Mouse (Mus musculus) neural tube, embryonic 10.5 days (tissue): ENCODE measurements around the gene Polr2h.
"Not testable (repeated sequence)": the region's sequence is repeated elsewhere in the genome, so short reads cannot be mapped to it uniquely, and the experiment has no call there.

Source experiments
- DNase-seq: peaks from one replicate; pipeline ENCODE4 v3.0.0-alpha.2; 2017; ENCODE audit warnings: low spot score; ENCODE audit errors: extremely low spot score

Polr2h gene

GRCm38 (mm10) chr16:20717181-20717977, at the start of gene Polr2h, which contains the start of gene Clcn2:
Gene Polr2h, plus strand, starts transcription at chr16:20717665.
Gene Clcn2, minus strand, starts transcription at chr16:20717746.
- DNase-seq: peak; percentile 95

- not testable (repeated sequence) for DNase-seq
Observed at GRCm38 (mm10) chr16:20668013-20668412, 49.5 kb upstream of the Polr2h start, which contains the start of gene Eif4g1. Gene Eif4g1, plus strand, starts transcription at chr16:20668313.

- DNase-seq: no peak
Observed at GRCm38 (mm10) chr16:20670291-20670690, 47.2 kb upstream of the Polr2h start.

GRCm38 (mm10) chr16:20671886-20672285, 45.6 kb upstream of the Polr2h start:
- peak; percentile 24 for DNase-seq

- peak; percentile 95 for DNase-seq
Observed at GRCm38 (mm10) chr16:20672500-20672902, 45.0 kb upstream of the Polr2h start.

GRCm38 (mm10) chr16:20672965-20673705, 44.3 kb upstream of the Polr2h start:
- no peak for DNase-seq

GRCm38 (mm10) chr16:20673706-20674303, 43.7 kb upstream of the Polr2h start:
- DNase-seq: peak; percentile 34

- no peak for DNase-seq
Observed at GRCm38 (mm10) chr16:20675213-20675612, 42.3 kb upstream of the Polr2h start.

GRCm38 (mm10) chr16:20676702-20677101, 40.8 kb upstream of the Polr2h start:
- no peak for DNase-seq

- no peak for DNase-seq
Observed at GRCm38 (mm10) chr16:20677380-20677779, 40.1 kb upstream of the Polr2h start.

GRCm38 (mm10) chr16:20677974-20678675, 39.3 kb upstream of the Polr2h start:
- DNase-seq: no peak

- no peak for DNase-seq
Observed at GRCm38 (mm10) chr16:20690774-20691173, 26.7 kb upstream of the Polr2h start.

GRCm38 (mm10) chr16:20691617-20692016, 25.8 kb upstream of the Polr2h start:
- no peak for DNase-seq

GRCm38 (mm10) chr16:20692241-20692965, 25.1 kb upstream of the Polr2h start:
- DNase-seq: peak; percentile 30

GRCm38 (mm10) chr16:20693111-20693701, 24.3 kb upstream of the Polr2h start, which contains the start of gene Fam131a:
Gene Fam131a, plus strand, starts transcription at chr16:20693241.
- peak; percentile 95 for DNase-seq

GRCm38 (mm10) chr16:20694781-20695180, 22.7 kb upstream of the Polr2h start:
- no peak for DNase-seq

GRCm38 (mm10) chr16:20695622-20696323, 21.7 kb upstream of the Polr2h start:
- peak; percentile 83 for DNase-seq

- DNase-seq: no peak
Observed at GRCm38 (mm10) chr16:20699266-20699665, 18.2 kb upstream of the Polr2h start.

- no peak for DNase-seq
Observed at GRCm38 (mm10) chr16:20700036-20700435, 17.4 kb upstream of the Polr2h start.
